34 mouse cellular contexts compared by ENCODE assay signal in genomic region chr2:156804589-156804988, GRCm38 (mm10). TPM values are rescaled to one million over a fixed set of nuclear protein-coding genes. Genes with fewer than 3 reads are reported as not detected.
A peak's percentile ranks its signal among the peaks of the same experiment; 100 is the strongest.
DNase-seq lines count a peak whose midpoint lies in the region; ATAC-seq and TF ChIP-seq lines count a peak whose summit lies in the region.
"Had no signal": no experiment of that assay in that cellular context is flagged by ENCODE, and none has a peak within 500 bp of the region (broad histone marks: within the 10 kb centered on the region; RNA-seq: fewer than 3 reads in every experiment).

No protein-coding gene starts in this region.

- no peak overlapping the region for H3K9ac ChIP-seq in liver, embryonic 14.5 days (replicated peaks)
- peak overlapping the region; percentile 75 for H3K9ac ChIP-seq in MEL (ENCODE audit: control insufficient read depth, low read depth, low read length, poor library complexity, severe bottlenecking)
- H3K9ac ChIP-seq: forebrain, embryonic 15.5 days; heart, embryonic 12.5 days; hindbrain, embryonic 14.5 days; limb, embryonic 13.5 days; liver, embryonic 15.5 days; lung, embryonic 14.5 days; midbrain, embryonic 12.5 days; neural tube, embryonic 12.5 days had no signal

- WGBS in liver, embryonic 14.5 days (ENCODE audit: insufficient replicate concordance), result 87% methylated on average over 4 of the region's 4 CpGs
- 91% methylated on average over 4 of the region's 4 CpGs for WGBS in midbrain, embryonic 10.5 days

- H3K4me3 ChIP-seq in liver, embryonic 14.5 days (ENCODE audit: insufficient read depth in 1 of 2, low read depth in 2 of 2, low read length in 2 of 2), result no peak overlapping the region
- peak overlapping the region; percentile 29 to 60 for H3K4me3 ChIP-seq in MEL (ENCODE audit: control insufficient read depth in 1 of 2, insufficient read depth in 1 of 2, low read depth in 2 of 2, low read length in 2 of 2)
- no peak overlapping the region for H3K4me3 ChIP-seq in midbrain, embryonic 10.5 days
- H3K4me3 ChIP-seq: forebrain, embryonic 10.5 days; forebrain, embryonic 15.5 days; gastrocnemius, adult 2 months; heart, embryonic 12.5 days; left cerebral cortex, adult 2 months; limb, embryonic 13.5 days; liver, embryonic 15.5 days; midbrain, embryonic 12.5 days; myocyte; neural tube, embryonic 12.5 days had no signal

- TF ChIP-seq CTCF in liver, embryonic 14.5 days (IDR thresholded peaks at IDR 0.05; ENCODE audit: low read depth), result no peak
- TF ChIP-seq CTCF in MEL (IDR thresholded peaks at IDR 0.05 in 2 of 3, conservative IDR thresholded peaks at IDR 0.05 in 1 of 3; ENCODE audit: control insufficient read depth in 1 of 3, insufficient read depth in 1 of 3, low read depth in 2 of 3, low read length in 3 of 3, poor library complexity in 1 of 3, severe bottlenecking in 1 of 3), result no peak

- peak; percentile 35 to 87; a peak in 3 of 4 replicates for TF ChIP-seq POLR2A in MEL (IDR thresholded peaks at IDR 0.05; ENCODE audit: control insufficient read depth in 1 of 2, insufficient read depth in 1 of 2, low read depth in 1 of 2, low read length in 2 of 2, poor library complexity in 1 of 2)

- H3K4me1 ChIP-seq in liver, embryonic 14.5 days (replicated peaks; ENCODE audit: control insufficient read depth in 2 of 2, insufficient read depth in 2 of 2, low read length in 1 of 2), result peaks cover 3 to 5% of the 10 kb centered on the region in 2 experiments; a peak in 3 of 4 replicates
- peaks cover 11 to 23% of the 10 kb centered on the region in 2 experiments for H3K4me1 ChIP-seq in MEL (ENCODE audit: control insufficient read depth in 1 of 2, insufficient read depth in 2 of 2, low read length in 2 of 2)
- no peaks in the 10 kb centered on the region; the same call in 1 of the 2 replicates for H3K4me1 ChIP-seq in midbrain, embryonic 10.5 days
- H3K4me1 ChIP-seq: heart, embryonic 12.5 days; midbrain, embryonic 12.5 days; neural tube, embryonic 12.5 days had no signal

- H3K4me2 ChIP-seq in liver, embryonic 14.5 days (ENCODE audit: low read depth), result no peak overlapping the region
- H3K4me2 ChIP-seq: forebrain, embryonic 15.5 days; heart, embryonic 12.5 days; hindbrain, embryonic 14.5 days; limb, embryonic 13.5 days; liver, embryonic 15.5 days; lung, embryonic 14.5 days; midbrain, embryonic 12.5 days; neural tube, embryonic 12.5 days had no signal

- peak; percentile 23; the same call in 1 of the 2 replicates for ATAC-seq in liver, embryonic 14.5 days (ENCODE audit: insufficient read depth)
- ATAC-seq in erythroid progenitor cell, adult 5-6 weeks (replicated peaks; ENCODE audit: low FRiP score, poor library complexity, severe bottlenecking), result peak; percentile 54; the same call in 1 of the 2 replicates
- ATAC-seq: activated CD4-positive, CD25-positive, alpha-beta regulatory T cell, adult 4 months; forebrain, embryonic 15.5 days; inflammation-experienced regulatory T-cells, adult 6 months had no signal

- no peak for DNase-seq in liver, embryonic 14.5 days (ENCODE audit: low read depth in 3 of 3, low spot score in 3 of 3)
- no peak for DNase-seq in liver
- DNase-seq in MEL (ENCODE audit: low read depth, low spot score), result peak; percentile 97
- no peak for DNase-seq in midbrain, embryonic 10.5 days (ENCODE audit: low spot score)
- no peak for DNase-seq in cerebellum, postnatal 4 days (ENCODE audit: low spot score in 2 of 2)
- DNase-seq in urinary bladder, postnatal 14 days (ENCODE audit: low spot score), result no peak
- DNase-seq: adrenal gland, adult 2 months; B cell, adult 2 months; cerebellum, adult 8-10 months; cerebellum, postnatal 25 days; gastrocnemius, adult 2 months; heart, postnatal 4 days; kidney, adult 11 months; kidney, postnatal 14 days; lung, embryonic 14.5 days; lung, postnatal 14 days; right cerebral cortex, adult 18-20 months; spleen, adult 18-20 months; thymus, adult 2 months; thymus, postnatal 36 days had no signal

- TF ChIP-seq RAD21 in MEL (IDR thresholded peaks at IDR 0.05; ENCODE audit: low read depth, low read length), result no peak

- H3K27me3 ChIP-seq in liver, embryonic 14.5 days (ENCODE audit: control insufficient read depth, insufficient read depth, low read length), result no peaks in the 10 kb centered on the region
- no peaks in the 10 kb centered on the region for H3K27me3 ChIP-seq in MEL (ENCODE audit: control insufficient read depth in 1 of 2, insufficient read depth in 2 of 2, low read length in 2 of 2)
- H3K27me3 ChIP-seq in midbrain, embryonic 10.5 days (ENCODE audit: low read depth, poor library complexity, severe bottlenecking), result no peaks in the 10 kb centered on the region
- H3K27me3 ChIP-seq: forebrain, embryonic 15.5 days; heart, embryonic 12.5 days; limb, embryonic 13.5 days; liver, embryonic 15.5 days; midbrain, embryonic 12.5 days; neural tube, embryonic 12.5 days had no signal

- H3K79me2 ChIP-seq in MEL (ENCODE audit: control insufficient read depth, insufficient read depth, low read length, poor library complexity), result no peaks in the 10 kb centered on the region

- H3K36me3 ChIP-seq in liver, embryonic 14.5 days (replicated peaks; ENCODE audit: control insufficient read depth, insufficient read depth, low read depth), result no peaks in the 10 kb centered on the region
- H3K36me3 ChIP-seq in MEL (ENCODE audit: control insufficient read depth in 1 of 2, insufficient read depth in 2 of 2, low read length in 2 of 2), result peaks cover 0 to 16% of the 10 kb centered on the region in 2 experiments; a peak in 2 of 4 replicates
- H3K36me3 ChIP-seq in midbrain, embryonic 10.5 days, result no peaks in the 10 kb centered on the region
- H3K36me3 ChIP-seq: forebrain, embryonic 10.5 days; forebrain, embryonic 15.5 days; G1E; heart, embryonic 12.5 days; limb, embryonic 13.5 days; liver, embryonic 15.5 days; midbrain, embryonic 12.5 days; neural tube, embryonic 12.5 days had no signal

- H3K27ac ChIP-seq in liver, embryonic 14.5 days, result no peak overlapping the region
- H3K27ac ChIP-seq in MEL (ENCODE audit: control insufficient read depth, low read depth, low read length), result peak overlapping the region; percentile 88
- no peak overlapping the region for H3K27ac ChIP-seq in midbrain, embryonic 10.5 days (replicated peaks)
- H3K27ac ChIP-seq: forebrain, embryonic 10.5 days; forebrain, embryonic 15.5 days; gastrocnemius, adult 2 months; hindbrain, embryonic 14.5 days; left cerebral cortex, adult 2 months; limb, embryonic 13.5 days; liver, embryonic 15.5 days; midbrain, embryonic 12.5 days; neural tube, embryonic 12.5 days had no signal

- TF ChIP-seq EP300 in liver, embryonic 14.5 days (IDR thresholded peaks at IDR 0.05; ENCODE audit: low read depth), result no peak
- no peak for TF ChIP-seq EP300 in MEL (IDR thresholded peaks at IDR 0.05; ENCODE audit: low read depth in 1 of 2, low read length in 2 of 2)

- no peaks in the 10 kb centered on the region for H3K9me3 ChIP-seq in liver, embryonic 14.5 days (ENCODE audit: control insufficient read depth, low read length)
- H3K9me3 ChIP-seq in MEL (replicated peaks; ENCODE audit: insufficient read depth, low read length), result no peaks in the 10 kb centered on the region
- H3K9me3 ChIP-seq in midbrain, embryonic 10.5 days (replicated peaks), result no peaks in the 10 kb centered on the region
- H3K9me3 ChIP-seq: forebrain, embryonic 10.5 days; forebrain, embryonic 15.5 days; G1E; heart, embryonic 12.5 days; limb, embryonic 13.5 days; liver, embryonic 15.5 days; midbrain, embryonic 12.5 days; neural tube, embryonic 12.5 days had no signal

RNA-seq across cellular contexts. Expression of gene Myl9, which starts 29.4 kb away (rescaled TPM):
- polyA plus RNA-seq in liver, embryonic 14.5 days (2012; rRNA removed), result 25.2 and 27.2 TPM in 2 replicates
- 44.4 and 51.3 TPM in 2 replicates for polyA plus RNA-seq in liver, embryonic 14.5 days (2014; fragmentation: Nextera tagmentation; extraction: Ambion mirVana)
- 1.2 and 2.8 TPM in 2 replicates for total RNA-seq in MEL (2012; rRNA removed)
- polyA plus RNA-seq in MEL (2012; ENCODE audit: insufficient read depth in 1 of 2, insufficient read length in 2 of 2, low read depth in 1 of 2, low replicate concordance in 2 of 2, missing spikeins in 1 of 2), result 1 to 10 TPM in 1 of 2 experiments, not detected in 1; 1.3 TPM
- 5.0 and 7.2 TPM in 2 replicates for total RNA-seq in erythroid progenitor cell, adult 5-6 weeks (2015; ENCODE audit: low replicate concordance)
- 0.45 and 10.7 TPM in 2 replicates for total RNA-seq in erythroid progenitor cell, adult 5-6 weeks (2017; ENCODE audit: low replicate concordance)
- 83.4 and 120 TPM in 2 replicates for polyA plus RNA-seq in midbrain, embryonic 10.5 days (2016; fragmentation: Nextera tagmentation; extraction: Ambion mirVana)
- polyA plus RNA-seq: activated CD4-positive, CD25-positive, alpha-beta regulatory T cell, adult 4 months; inflammation-experienced regulatory T-cells, adult 6 months had no signal

RNA-seq across cellular contexts. Expression of gene Tgif2, which starts 35.2 kb away (rescaled TPM):
- polyA plus RNA-seq in liver, embryonic 14.5 days (2012; rRNA removed), result 3.8 and 4.9 TPM in 2 replicates
- 4.9 and 5.1 TPM in 2 replicates for polyA plus RNA-seq in liver, embryonic 14.5 days (2014; fragmentation: Nextera tagmentation; extraction: Ambion mirVana)
- 15.2 and 16.9 TPM in 2 replicates for total RNA-seq in MEL (2012; rRNA removed)
- polyA plus RNA-seq in MEL (2012; ENCODE audit: insufficient read depth in 1 of 2, insufficient read length in 2 of 2, low read depth in 1 of 2, low replicate concordance in 2 of 2, missing spikeins in 1 of 2), result 10 to 100 TPM in 1 of 2 experiments, not detected in 1; 43.3 TPM
- total RNA-seq in erythroid progenitor cell, adult 5-6 weeks (2015; ENCODE audit: low replicate concordance), result 2.2 and 3.8 TPM in 2 replicates
- total RNA-seq in erythroid progenitor cell, adult 5-6 weeks (2017; ENCODE audit: low replicate concordance), result 1.9 and 18.2 TPM in 2 replicates
- 98.4 and 101 TPM in 2 replicates for polyA plus RNA-seq in midbrain, embryonic 10.5 days (2016; fragmentation: Nextera tagmentation; extraction: Ambion mirVana)

RNA-seq across cellular contexts. Expression of gene 4930518I15Rik, which starts 53.2 kb away (rescaled TPM):
- 0.51 and 0.71 TPM in 2 replicates for polyA plus RNA-seq in liver, embryonic 14.5 days (2012; rRNA removed)
- polyA plus RNA-seq in liver, embryonic 14.5 days (2014; fragmentation: Nextera tagmentation; extraction: Ambion mirVana), result 0.71 and 0.78 TPM in 2 replicates
- total RNA-seq in MEL (2012; rRNA removed), result 0.23 TPM in 1 of 2 replicates, not detected in the other
- polyA plus RNA-seq in MEL (2012; ENCODE audit: insufficient read depth in 1 of 2, insufficient read length in 2 of 2, low read depth in 1 of 2, low replicate concordance in 2 of 2, missing spikeins in 1 of 2), result under 1 TPM in 1 of 2 experiments, not detected in 1; 0.60 TPM
- total RNA-seq in erythroid progenitor cell, adult 5-6 weeks (2015; ENCODE audit: low replicate concordance), result 3.2 TPM in 1 of 2 replicates, not detected in the other
- 3.9 and 4.0 TPM in 2 replicates for total RNA-seq in erythroid progenitor cell, adult 5-6 weeks (2017; ENCODE audit: low replicate concordance)
- polyA plus RNA-seq in midbrain, embryonic 10.5 days (2016; fragmentation: Nextera tagmentation; extraction: Ambion mirVana), result 8.8 and 9.2 TPM in 2 replicates

RNA-seq across cellular contexts. Expression of gene Rab5if, which starts 58.3 kb away (rescaled TPM):
- polyA plus RNA-seq in liver, embryonic 14.5 days (2012; rRNA removed), result 74.3 and 80.3 TPM in 2 replicates
- 164 and 171 TPM in 2 replicates for polyA plus RNA-seq in liver, embryonic 14.5 days (2014; fragmentation: Nextera tagmentation; extraction: Ambion mirVana)
- total RNA-seq in MEL (2012; rRNA removed), result 211 and 226 TPM in 2 replicates
- 100 to 1,000 TPM; 263 to 315 TPM for polyA plus RNA-seq in MEL (2012; ENCODE audit: insufficient read depth in 1 of 2, insufficient read length in 2 of 2, low read depth in 1 of 2, low replicate concordance in 2 of 2, missing spikeins in 1 of 2)
- total RNA-seq in erythroid progenitor cell, adult 5-6 weeks (2015; ENCODE audit: low replicate concordance), result 62.7 and 85.9 TPM in 2 replicates
- 28.8 and 48.1 TPM in 2 replicates for total RNA-seq in erythroid progenitor cell, adult 5-6 weeks (2017; ENCODE audit: low replicate concordance)
- 164 and 191 TPM in 2 replicates for polyA plus RNA-seq in midbrain, embryonic 10.5 days (2016; fragmentation: Nextera tagmentation; extraction: Ambion mirVana)

Comparison
In these comparisons a context has a peak if more than half of its experiments do, and no peak if none do; other contexts are left out.
1. H3K4me3 ChIP-seq: peak in MEL (2 of 2); none in liver, embryonic 14.5 days (0 of 2) and midbrain, embryonic 10.5 days (single experiment).
2. RNA of gene Myl9, which starts 29.4 kb away (polyA plus RNA-seq): 83.4 to 120 TPM in midbrain, embryonic 10.5 days and 25.2 to 51.3 TPM in liver, embryonic 14.5 days; 1.3 TPM in MEL; every median in the first group is over 10 times any median in the second.